Mouse (Mus musculus) small intestine, adult 2 months (tissue): Measurements from ENCODE around the gene Adgrg3.
"Not testable (repeated sequence)": the region's sequence is repeated elsewhere in the genome, so short reads cannot be mapped to it uniquely, and the experiment has no call there.

Experiments
- CTCF ChIP-seq: fragments of 200-500 bp; IDR thresholded peaks from 2 replicates; pipeline ENCODE4 v1.5.1; 2012; ENCODE audit warnings: low read depth, mild to moderate bottlenecking, control low read depth, inconsistent platforms, low read length, moderate library complexity, mixed read lengths; ENCODE audit not compliant: insufficient replicate concordance, insufficient read length; ENCODE audit errors: extremely low read depth
- POLR2A ChIP-seq: fragments of 200-500 bp; IDR thresholded peaks from 2 replicates; pipeline ENCODE4 v1.6.1; 2012; ENCODE audit warnings: low read depth, mild to moderate bottlenecking, control low read depth, inconsistent platforms, low read length, moderate library complexity

DNA sequence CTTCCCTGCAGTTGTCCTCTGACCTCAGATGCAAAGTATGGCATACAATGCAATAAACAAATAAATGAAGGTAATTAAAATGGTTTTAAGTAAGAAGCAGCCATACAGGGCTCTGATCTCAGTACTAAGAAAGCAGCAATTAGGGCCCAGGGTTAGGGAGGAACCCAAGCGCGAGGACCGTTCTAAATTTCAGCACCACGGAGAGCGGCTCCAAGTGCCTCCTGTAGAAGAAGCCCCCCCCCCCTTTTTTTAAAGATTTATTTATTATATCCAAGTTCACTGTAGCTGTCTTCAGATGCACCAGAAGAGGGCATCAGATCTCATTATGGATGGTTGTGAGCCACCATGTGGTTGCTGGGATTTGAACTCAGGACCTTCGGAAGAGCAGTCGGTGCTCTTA, 10.9 kb downstream of the Adgrg3 start:
- not testable (repeated sequence) for TF ChIP-seq CTCF, POLR2A
